Mouse (Mus musculus) erythroid progenitor cell, adult 5-6 weeks (primary cell): Measurements from ENCODE around the gene Armc5. TPM values are rescaled to one million over a fixed set of nuclear protein-coding genes. Genes with fewer than 3 reads are reported as not detected.

Source experiments
- ATAC-seq: replicated peaks from 2 replicates; pipeline ENCODE4 v1.8.0; 2016; ENCODE audit warnings: moderate number of reproducible peaks, mild to moderate bottlenecking, moderate TSS enrichment, inconsistent platforms; ENCODE audit not compliant: poor library complexity, low FRiP score, severe bottlenecking
- total RNA-seq, 2 experiments: library from RNA; stranded (forward) in 1 of 2; stranded (reverse) in 1 of 2; fragments of 150-400 nt in 1 of 2; fragments of 186-747, 209-891 nt in 1 of 2; gene quantifications; 2 replicates each; pipeline versions ENCODE4 v1.2.3 to v1.2.4; 2015 to 2017; ENCODE audit warnings: low replicate concordance in 2 of 2

Armc5 gene
- total RNA-seq, 2 experiments from 2014 or later, result 3.1 to 3.4 TPM

- ATAC-seq, result no peak
Measured at GRCm38 (mm10) chr7:128244410-128245025, 7.4 kb downstream of the Armc5 start.

- ATAC-seq, result no peak
Measured at GRCm38 (mm10) chr7:128245547-128245946, 8.4 kb downstream of the Armc5 start.

- ATAC-seq, result peak; percentile 40
Measured at GRCm38 (mm10) chr7:128246496-128247391, 9.6 kb downstream of the Armc5 start, which contains the start of gene Tgfb1i1. Tgfb1i1 (plus strand) TSS chr7:128246812.

- peak; percentile 83 for ATAC-seq
Measured at GRCm38 (mm10) chr7:128247443-128247842, 10.3 kb downstream of the Armc5 start.

GRCm38 (mm10) chr7:128248081-128249042 lies 11.2 kb downstream of the Armc5 start:
- ATAC-seq, result no peak

- no peak for ATAC-seq
Measured at GRCm38 (mm10) chr7:128249998-128250397, 12.9 kb downstream of the Armc5 start.

GRCm38 (mm10) chr7:128251946-128252345 lies 14.8 kb downstream of the Armc5 start:
- no peak for ATAC-seq

GRCm38 (mm10) chr7:128252609-128253008 lies 15.5 kb downstream of the Armc5 start:
- ATAC-seq, result no peak

- ATAC-seq, result no peak
Measured at GRCm38 (mm10) chr7:128254978-128255377, 17.8 kb downstream of the Armc5 start.

GRCm38 (mm10) chr7:128255757-128256156 lies 18.6 kb downstream of the Armc5 start:
- ATAC-seq, result no peak

GRCm38 (mm10) chr7:128256783-128257334 lies 19.7 kb downstream of the Armc5 start:
- ATAC-seq, result peak; percentile 66; the same call in 1 of the 2 replicates

- no peak for ATAC-seq
Measured at GRCm38 (mm10) chr7:128265411-128265810, 28.3 kb downstream of the Armc5 start, which contains the start of gene Slc5a2. Slc5a2 (plus strand) TSS chr7:128265657.

GRCm38 (mm10) chr7:128266056-128266455 lies 28.9 kb downstream of the Armc5 start:
- no peak for ATAC-seq

- ATAC-seq, result no peak
Measured at GRCm38 (mm10) chr7:128267391-128267790, 30.2 kb downstream of the Armc5 start.

GRCm38 (mm10) chr7:128267813-128268212 lies 30.7 kb downstream of the Armc5 start:
- no peak for ATAC-seq

GRCm38 (mm10) chr7:128270431-128270850 lies 33.3 kb downstream of the Armc5 start:
- ATAC-seq, result peak; percentile 92

- ATAC-seq, result no peak
Measured at GRCm38 (mm10) chr7:128271496-128271895, 34.4 kb downstream of the Armc5 start.

- ATAC-seq, result no peak
Measured at GRCm38 (mm10) chr7:128276051-128276450, 38.9 kb downstream of the Armc5 start.

GRCm38 (mm10) chr7:128279750-128280149 lies 42.6 kb downstream of the Armc5 start:
- no peak for ATAC-seq
